Mouse (Mus musculus): Measurements from ENCODE around the gene Capza1. TPM values are rescaled to one million over a fixed set of nuclear protein-coding genes. Genes with fewer than 3 reads are reported as not detected.

Capza1 gene
- polyA plus RNA-seq, 1 experiment, result 22.6 TPM

- H3K4me2 ChIP-seq (ENCODE audit: low read depth), result no peak overlapping the region
- H3K27me3 ChIP-seq (ENCODE audit: control insufficient read depth, insufficient read depth, insufficient read length), result no peaks in the 10 kb centered on the region
- no peak overlapping the region for H3ac ChIP-seq (ENCODE audit: control insufficient read depth, insufficient read length)
- peaks cover 69% of the 10 kb centered on the region for H3K79me2 ChIP-seq (ENCODE audit: control insufficient read depth, insufficient read depth)
- peaks cover 5% of the 10 kb centered on the region for H3K36me3 ChIP-seq (ENCODE audit: control insufficient read depth, insufficient read depth)
- TF ChIP-seq USF1 (IDR thresholded peaks at IDR 0.05; ENCODE audit: low read depth) (no peak), TCF3 (IDR thresholded peaks at IDR 0.05; ENCODE audit: insufficient read length, low read depth) (no peak), POLR2AphosphoS2 (IDR thresholded peaks at IDR 0.05; ENCODE audit: insufficient read length, low read depth) (no peak), TCF12 (IDR thresholded peaks at IDR 0.05; ENCODE audit: insufficient read depth, poor library complexity, severe bottlenecking) (no peak), SRF (IDR thresholded peaks at IDR 0.05; ENCODE audit: control insufficient read depth, insufficient read length, low read depth) (no peak), MYOD1 (IDR thresholded peaks at IDR 0.05; ENCODE audit: control insufficient read depth in 1 of 3, insufficient read length in 2 of 3, low read depth in 2 of 3) (no peak), REST (IDR thresholded peaks at IDR 0.05; ENCODE audit: insufficient read depth, insufficient read length) (no peak), POLR2A (IDR thresholded peaks at IDR 0.05; ENCODE audit: insufficient read length, low read depth) (no peak), MAX (IDR thresholded peaks at IDR 0.05; ENCODE audit: low read depth) (no peak), E2F4 (IDR thresholded peaks at IDR 0.05; ENCODE audit: insufficient read depth) (no peak), CEBPB (IDR thresholded peaks at IDR 0.05; ENCODE audit: insufficient read depth, poor library complexity, severe bottlenecking) (no peak), MYOG (IDR thresholded peaks at IDR 0.05; ENCODE audit: control insufficient read depth in 1 of 3, insufficient read depth in 1 of 3, insufficient read length in 2 of 3, low read depth in 2 of 3) (no peak)
- H3K4me3 ChIP-seq, result no peak overlapping the region
Observed at GRCm38 (mm10) chr3:104846601-104847000, 17.7 kb downstream of the Capza1 start.

- no peak overlapping the region for H3K4me2 ChIP-seq (ENCODE audit: low read depth)
- H3K79me2 ChIP-seq (ENCODE audit: control insufficient read depth, insufficient read depth), result peaks cover 13% of the 10 kb centered on the region
- no peak overlapping the region for H3ac ChIP-seq (ENCODE audit: control insufficient read depth, insufficient read length)
- H3K27me3 ChIP-seq (ENCODE audit: control insufficient read depth, insufficient read depth, insufficient read length), result no peaks in the 10 kb centered on the region
- no peak for TF ChIP-seq POLR2AphosphoS2 (IDR thresholded peaks at IDR 0.05; ENCODE audit: insufficient read length, low read depth)
- no peak for TF ChIP-seq REST (IDR thresholded peaks at IDR 0.05; ENCODE audit: insufficient read depth, insufficient read length)
- TF ChIP-seq MAX (IDR thresholded peaks at IDR 0.05; ENCODE audit: low read depth), result no peak
- peaks cover 21% of the 10 kb centered on the region for H3K36me3 ChIP-seq (ENCODE audit: control insufficient read depth, insufficient read depth)
- H3K4me3 ChIP-seq, result no peak overlapping the region
Observed at GRCm38 (mm10) chr3:104841049-104841448, 23.3 kb downstream of the Capza1 start.

- peaks cover 53% of the 10 kb centered on the region for H3K36me3 ChIP-seq (ENCODE audit: control insufficient read depth, insufficient read depth)
- TF ChIP-seq CEBPB (IDR thresholded peaks at IDR 0.05; ENCODE audit: insufficient read depth, poor library complexity, severe bottlenecking) (no peak), SRF (IDR thresholded peaks at IDR 0.05; ENCODE audit: control insufficient read depth, insufficient read length, low read depth) (no peak), MYOD1 (IDR thresholded peaks at IDR 0.05; ENCODE audit: control insufficient read depth in 1 of 3, insufficient read length in 2 of 3, low read depth in 2 of 3) (no peak), MYOG (IDR thresholded peaks at IDR 0.05; ENCODE audit: control insufficient read depth in 1 of 3, insufficient read depth in 1 of 3, insufficient read length in 2 of 3, low read depth in 2 of 3) (no peak), USF1 (IDR thresholded peaks at IDR 0.05; ENCODE audit: low read depth) (no peak), MAX (IDR thresholded peaks at IDR 0.05; ENCODE audit: low read depth) (no peak), POLR2AphosphoS2 (IDR thresholded peaks at IDR 0.05; ENCODE audit: insufficient read length, low read depth) (no peak)
- H3K79me2 ChIP-seq (ENCODE audit: control insufficient read depth, insufficient read depth), result no peaks in the 10 kb centered on the region
- H3K4me2 ChIP-seq (ENCODE audit: low read depth), result no peak overlapping the region
- no peak overlapping the region for H3K4me3 ChIP-seq
- no peak overlapping the region for H3ac ChIP-seq (ENCODE audit: control insufficient read depth, insufficient read length)
- no peaks in the 10 kb centered on the region for H3K27me3 ChIP-seq (ENCODE audit: control insufficient read depth, insufficient read depth, insufficient read length)
Observed at GRCm38 (mm10) chr3:104835797-104836196, 28.5 kb downstream of the Capza1 start.

- no peak overlapping the region for H3ac ChIP-seq (ENCODE audit: control insufficient read depth, insufficient read length)
Observed at GRCm38 (mm10) chr3:104822413-104822812, 41.9 kb downstream of the Capza1 start.

GRCm38 (mm10) chr3:104820426-104820825, 43.9 kb downstream of the Capza1 start:
- Histone ChIP-seq H3K4me2 (ENCODE audit: low read depth) (no peak overlapping the region), H3ac (ENCODE audit: control insufficient read depth, insufficient read length) (no peak overlapping the region), H3K79me2 (ENCODE audit: control insufficient read depth, insufficient read depth) (no peaks in the 10 kb centered on the region), H3K4me3 (no peak overlapping the region), H3K36me3 (ENCODE audit: control insufficient read depth, insufficient read depth) (peaks cover 9% of the 10 kb centered on the region), H3K27me3 (ENCODE audit: control insufficient read depth, insufficient read depth, insufficient read length) (no peaks in the 10 kb centered on the region)
- TF ChIP-seq MYOD1 (IDR thresholded peaks at IDR 0.05; ENCODE audit: control insufficient read depth in 1 of 3, insufficient read length in 2 of 3, low read depth in 2 of 3), result no peak
- no peak for TF ChIP-seq SRF (IDR thresholded peaks at IDR 0.05; ENCODE audit: control insufficient read depth, insufficient read length, low read depth)
- no peak for TF ChIP-seq MAX (IDR thresholded peaks at IDR 0.05; ENCODE audit: low read depth)
- no peak for TF ChIP-seq MYOG (IDR thresholded peaks at IDR 0.05; ENCODE audit: control insufficient read depth in 1 of 3, insufficient read depth in 1 of 3, insufficient read length in 2 of 3, low read depth in 2 of 3)
- no peak for TF ChIP-seq TCF3 (IDR thresholded peaks at IDR 0.05; ENCODE audit: insufficient read length, low read depth)
- TF ChIP-seq REST (IDR thresholded peaks at IDR 0.05; ENCODE audit: insufficient read depth, insufficient read length), result no peak
- TF ChIP-seq POLR2AphosphoS2 (IDR thresholded peaks at IDR 0.05; ENCODE audit: insufficient read length, low read depth), result no peak
- no peak for TF ChIP-seq E2F4 (IDR thresholded peaks at IDR 0.05; ENCODE audit: insufficient read depth)
- no peak for TF ChIP-seq TCF12 (IDR thresholded peaks at IDR 0.05; ENCODE audit: insufficient read depth, poor library complexity, severe bottlenecking)
- TF ChIP-seq USF1 (IDR thresholded peaks at IDR 0.05; ENCODE audit: low read depth), result no peak
- TF ChIP-seq CEBPB (IDR thresholded peaks at IDR 0.05; ENCODE audit: insufficient read depth, poor library complexity, severe bottlenecking), result no peak
- no peak for TF ChIP-seq POLR2A (IDR thresholded peaks at IDR 0.05; ENCODE audit: insufficient read length, low read depth)

More at GRCm38 (mm10) chr3:104822413-104822812, 41.9 kb downstream of the Capza1 start:
- Histone ChIP-seq H3K4me3 (no peak overlapping the region), H3K79me2 (ENCODE audit: control insufficient read depth, insufficient read depth) (no peaks in the 10 kb centered on the region), H3K27me3 (ENCODE audit: control insufficient read depth, insufficient read depth, insufficient read length) (no peaks in the 10 kb centered on the region), H3K36me3 (ENCODE audit: control insufficient read depth, insufficient read depth) (peaks cover 16% of the 10 kb centered on the region), H3K4me2 (ENCODE audit: low read depth) (no peak overlapping the region)
- TF ChIP-seq USF1 (IDR thresholded peaks at IDR 0.05; ENCODE audit: low read depth) (no peak), POLR2A (IDR thresholded peaks at IDR 0.05; ENCODE audit: insufficient read length, low read depth) (no peak), MAX (IDR thresholded peaks at IDR 0.05; ENCODE audit: low read depth) (no peak), CEBPB (IDR thresholded peaks at IDR 0.05; ENCODE audit: insufficient read depth, poor library complexity, severe bottlenecking) (no peak), REST (IDR thresholded peaks at IDR 0.05; ENCODE audit: insufficient read depth, insufficient read length) (no peak), POLR2AphosphoS2 (IDR thresholded peaks at IDR 0.05; ENCODE audit: insufficient read length, low read depth) (no peak)

All from myocyte (in vitro differentiated cells).